Comparison of ENCODE assay signal across 12 mouse cellular contexts in genomic region chr5:89581143-89581542, GRCm38 (mm10). TPM values are rescaled to one million over a fixed set of nuclear protein-coding genes. Genes with fewer than 3 reads are reported as not detected.
DNase-seq lines count a peak whose midpoint lies in the region; ATAC-seq lines count a peak whose summit lies in the region.
"Had no signal": no experiment of that assay in that cellular context is flagged by ENCODE, and none has a peak within 500 bp of the region (broad histone marks: within the 10 kb centered on the region; RNA-seq: fewer than 3 reads in every experiment).

No protein-coding gene starts in this region.

- DNase-seq in cerebellum, adult 11-12 months, result no peak
- peak; percentile 6 to 57 for DNase-seq in layer of hippocampus, adult 18-20 months (ENCODE audit: low spot score in 2 of 2)
- DNase-seq in layer of hippocampus, postnatal 10 days (ENCODE audit: low spot score in 2 of 2), result no peak
- DNase-seq in brain, adult 2 months (ENCODE audit: low read depth, low spot score), result peak; percentile 75
- peak; percentile 5 to 22 for DNase-seq in layer of hippocampus, adult 8-10 months (ENCODE audit: low spot score in 2 of 2)
- DNase-seq in urinary bladder, postnatal 14 days (ENCODE audit: low spot score), result no peak
- no peak for DNase-seq in adrenal gland, adult 8-10 months
- DNase-seq: adrenal gland, postnatal 10 days; thymus, postnatal 36 days had no signal

- peak; percentile 52; the same call in 1 of the 2 replicates for ATAC-seq in cerebellum, adult (ENCODE audit: insufficient number of reproducible peaks, low FRiP score, low TSS enrichment)

RNA-seq across cellular contexts. Expression of gene Npffr2, which starts 53.9 kb away (rescaled TPM):
- not detected for total RNA-seq in layer of hippocampus, adult 18-20 months (2021)
- not detected for total RNA-seq in layer of hippocampus, postnatal 10 days (2021)
- total RNA-seq in layer of hippocampus, adult 8-10 months (2022), result under 1 TPM in 1 of 4 experiments, not detected in 3; 0.19 TPM
- total RNA-seq in adrenal gland, adult 8-10 months (2022), result not detected
- total RNA-seq: adrenal gland, postnatal 10 days; gastrocnemius, adult 18-20 months; heart, adult 8-10 months had no signal

Comparison
In these comparisons a context has a peak if more than half of its experiments do, and no peak if none do; other contexts are left out.
1. DNase-seq: peak in layer of hippocampus, adult 18-20 months (2 of 2), brain, adult 2 months (single experiment) and layer of hippocampus, adult 8-10 months (2 of 2); none in cerebellum, adult 11-12 months (single experiment), layer of hippocampus, postnatal 10 days (0 of 2), urinary bladder, postnatal 14 days (single experiment) and adrenal gland, adult 8-10 months (single experiment).